Mouse (Mus musculus) stomach, postnatal 0 days (tissue): ENCODE data around the gene Fuz.

ENCODE experiments used
- CTCF ChIP-seq: IDR thresholded peaks from 2 replicates; pipeline ENCODE4 v1.5.1; 2016; ENCODE audit warnings: antibody characterized with exemption, low read depth, mild to moderate bottlenecking, moderate library complexity
- EP300 ChIP-seq: optimal IDR thresholded peaks from 2 replicates; pipeline ENCODE3; 2016; ENCODE audit warnings: antibody characterized with exemption

- no peak for TF ChIP-seq CTCF
- no peak for TF ChIP-seq EP300
These were observed 18.0 kb upstream of the Fuz start for GRCm38 (mm10) chr7:44877833-44878232.
